Mouse (Mus musculus): ENCODE measurements at regions not wholly inside any gene's neighbourhood (a gene's known extent, or its start where the extent isn't known, plus 50 kb on each side); places are given as distances from the start of the nearest gene placed in this dataset.
"Not testable (repeated sequence)": the region's sequence is repeated elsewhere in the genome, so short reads cannot be mapped to it uniquely, and the experiment has no call there.

DNA sequence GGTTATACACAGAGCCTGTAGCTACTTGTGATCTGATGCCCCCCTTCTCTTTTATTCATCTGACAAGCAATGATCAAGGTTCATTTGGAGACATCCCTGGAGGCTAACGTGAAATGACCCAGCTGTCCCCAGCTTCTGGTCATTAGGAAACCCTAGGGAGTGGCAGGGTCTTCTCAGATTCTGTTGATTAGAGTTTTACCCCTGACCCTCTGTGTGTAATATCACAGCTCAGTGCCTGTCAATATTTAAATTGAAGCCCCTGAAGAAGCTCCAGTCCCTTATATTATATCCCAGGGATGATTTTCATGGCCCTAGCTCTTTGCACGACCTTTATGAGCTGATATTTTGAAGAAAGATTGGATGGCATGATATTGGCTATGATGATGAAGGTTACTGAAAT lies 508.5 kb upstream of the Igfbp7 start:
- H3K27ac ChIP-seq (ENCODE audit: low read depth, low read length), result no peak overlapping the region
- no peaks in the 10 kb centered on the region for H3K36me3 ChIP-seq (ENCODE audit: control insufficient read depth, insufficient read depth, low read length)
- H3K4me1 ChIP-seq (ENCODE audit: control insufficient read depth, insufficient read depth, low read depth, low read length), result no peaks in the 10 kb centered on the region
- no peak overlapping the region for H3K4me3 ChIP-seq (ENCODE audit: low read length)
- no peak overlapping the region for H3K9ac ChIP-seq (ENCODE audit: low read depth, low read length)
- H3K9me3 ChIP-seq (ENCODE audit: control insufficient read depth, low read length), result no peaks in the 10 kb centered on the region
- WGBS, result 53% methylated on average over 2 of the region's 2 CpGs
- no peaks in the 10 kb centered on the region for H3K27me3 ChIP-seq (replicated peaks; ENCODE audit: control insufficient read depth, insufficient read depth, low read length)
- no peak for ATAC-seq
- no peak overlapping the region for H3K4me2 ChIP-seq (ENCODE audit: low read length)

DNA sequence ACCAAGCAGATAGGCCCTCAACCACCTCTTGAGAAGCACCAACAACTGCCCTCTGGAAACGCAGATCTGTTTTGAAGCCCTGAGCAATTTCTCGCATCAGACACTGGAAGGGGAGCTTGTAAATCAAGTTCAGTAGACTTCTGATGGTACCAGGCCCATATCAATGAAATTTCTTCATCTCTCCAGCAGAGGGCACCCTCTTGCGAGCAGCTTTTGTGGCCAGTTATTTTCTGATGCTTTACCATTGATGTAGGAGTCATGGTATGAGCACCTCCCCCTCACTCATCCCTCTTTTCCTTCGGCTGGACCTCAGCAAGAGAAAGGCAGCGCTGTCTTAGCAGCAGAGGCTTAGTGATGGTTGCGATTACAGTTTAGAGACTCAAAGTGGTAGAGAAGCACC lies 501.4 kb upstream of the Igfbp7 start:
- no peak for ATAC-seq
- no peaks in the 10 kb centered on the region for H3K27me3 ChIP-seq (replicated peaks; ENCODE audit: control insufficient read depth, insufficient read depth, low read length)
- H3K9me3 ChIP-seq (ENCODE audit: control insufficient read depth, low read length), result no peaks in the 10 kb centered on the region
- H3K4me1 ChIP-seq (ENCODE audit: control insufficient read depth, insufficient read depth, low read depth, low read length), result no peaks in the 10 kb centered on the region
- no peak overlapping the region for H3K4me3 ChIP-seq (ENCODE audit: low read length)
- no peak overlapping the region for H3K27ac ChIP-seq (ENCODE audit: low read depth, low read length)
- H3K36me3 ChIP-seq (ENCODE audit: control insufficient read depth, insufficient read depth, low read length), result no peaks in the 10 kb centered on the region
- WGBS, result 55% methylated on average over 6 of the region's 6 CpGs
- no peak overlapping the region for H3K9ac ChIP-seq (ENCODE audit: low read depth, low read length)
- H3K4me2 ChIP-seq (ENCODE audit: low read length), result no peak overlapping the region

DNA sequence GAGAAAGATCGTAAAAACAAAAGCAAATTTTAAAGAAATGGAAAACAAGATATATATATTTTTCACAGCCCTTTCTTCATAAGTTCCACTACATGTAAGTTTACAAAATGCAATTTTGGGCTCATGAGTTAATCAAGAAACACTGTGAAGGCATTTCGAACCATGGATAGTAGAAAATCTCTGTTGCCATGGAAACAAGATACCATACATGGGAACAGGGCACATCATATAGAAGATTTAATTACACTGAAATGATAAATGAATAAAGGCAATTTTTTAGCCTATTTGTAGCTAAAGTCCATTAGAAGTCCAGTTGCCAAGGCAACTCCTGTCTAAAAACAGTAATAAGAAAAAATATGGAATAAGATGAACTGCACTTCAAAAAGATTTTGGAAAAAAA lies 484.2 kb upstream of the Igfbp7 start:
- not testable (repeated sequence) for H3K4me2 ChIP-seq (ENCODE audit: low read length); H3K36me3 ChIP-seq (ENCODE audit: control insufficient read depth, insufficient read depth, low read length); ATAC-seq; H3K27ac ChIP-seq (ENCODE audit: low read depth, low read length); H3K9me3 ChIP-seq (ENCODE audit: control insufficient read depth, low read length); H3K27me3 ChIP-seq (replicated peaks; ENCODE audit: control insufficient read depth, insufficient read depth, low read length); H3K9ac ChIP-seq (ENCODE audit: low read depth, low read length); H3K4me3 ChIP-seq (ENCODE audit: low read length); H3K4me1 ChIP-seq (ENCODE audit: control insufficient read depth, insufficient read depth, low read depth, low read length)
- 54% methylated on average over 2 of the region's 2 CpGs for WGBS

DNA sequence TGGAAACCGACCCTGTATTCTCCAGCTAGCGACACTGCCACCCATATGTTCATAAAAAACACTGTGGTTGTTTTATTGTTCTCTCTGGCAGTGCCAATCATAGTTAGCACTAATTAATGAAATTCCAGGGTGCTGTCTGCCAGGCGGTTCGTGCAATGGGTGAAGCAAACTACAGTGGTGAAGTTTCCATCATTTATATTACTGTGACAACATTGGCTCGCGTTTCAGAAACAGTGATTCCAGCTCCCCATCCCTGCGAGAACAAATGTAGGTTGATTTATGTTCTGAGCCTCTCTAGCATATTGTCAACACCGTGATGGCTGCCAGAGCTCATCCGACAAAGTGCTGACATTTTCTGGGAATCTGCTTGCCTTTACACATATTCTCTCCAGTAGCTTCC lies 480.7 kb upstream of the Igfbp7 start:
- 46% methylated on average over 9 of the region's 9 CpGs for WGBS
- no peaks in the 10 kb centered on the region for H3K27me3 ChIP-seq (replicated peaks; ENCODE audit: control insufficient read depth, insufficient read depth, low read length)
- no peak overlapping the region for H3K27ac ChIP-seq (ENCODE audit: low read depth, low read length)
- no peaks in the 10 kb centered on the region for H3K9me3 ChIP-seq (ENCODE audit: control insufficient read depth, low read length)
- H3K9ac ChIP-seq (ENCODE audit: low read depth, low read length), result no peak overlapping the region
- H3K4me2 ChIP-seq (ENCODE audit: low read length), result no peak overlapping the region
- ATAC-seq, result peak; percentile 73
- H3K4me1 ChIP-seq (ENCODE audit: control insufficient read depth, insufficient read depth, low read depth, low read length), result no peaks in the 10 kb centered on the region
- no peaks in the 10 kb centered on the region for H3K36me3 ChIP-seq (ENCODE audit: control insufficient read depth, insufficient read depth, low read length)
- H3K4me3 ChIP-seq (ENCODE audit: low read length), result no peak overlapping the region

DNA sequence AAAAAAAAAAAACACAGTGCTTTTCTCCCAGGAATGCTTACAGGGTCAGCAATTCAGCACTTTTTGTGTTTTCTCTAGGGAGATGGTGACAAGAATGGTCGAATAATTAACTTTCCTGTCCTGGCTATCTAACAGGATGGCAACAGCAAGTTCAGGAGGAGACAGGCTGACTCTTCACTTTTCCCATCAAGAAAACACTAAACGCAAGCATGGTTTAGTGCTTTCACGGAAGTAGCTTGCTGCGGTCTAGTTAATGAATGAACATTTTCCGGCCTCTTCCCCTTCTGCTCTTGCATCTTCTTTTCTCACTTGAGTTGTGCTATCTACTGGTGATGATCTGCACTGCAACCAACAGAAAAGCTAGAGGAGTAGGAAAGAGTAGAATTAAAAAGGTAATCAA lies 463.6 kb upstream of the Igfbp7 start:
- H3K36me3 ChIP-seq (ENCODE audit: control insufficient read depth, insufficient read depth, low read length), result no peaks in the 10 kb centered on the region
- no peaks in the 10 kb centered on the region for H3K9me3 ChIP-seq (ENCODE audit: control insufficient read depth, low read length)
- H3K27ac ChIP-seq (ENCODE audit: low read depth, low read length), result no peak overlapping the region
- no peak overlapping the region for H3K4me2 ChIP-seq (ENCODE audit: low read length)
- H3K4me1 ChIP-seq (ENCODE audit: control insufficient read depth, insufficient read depth, low read depth, low read length), result no peaks in the 10 kb centered on the region
- H3K9ac ChIP-seq (ENCODE audit: low read depth, low read length), result no peak overlapping the region
- WGBS, result 65% methylated on average over 5 of the region's 5 CpGs
- no peak overlapping the region for H3K4me3 ChIP-seq (ENCODE audit: low read length)
- no peak for ATAC-seq
- H3K27me3 ChIP-seq (replicated peaks; ENCODE audit: control insufficient read depth, insufficient read depth, low read length), result no peaks in the 10 kb centered on the region

DNA sequence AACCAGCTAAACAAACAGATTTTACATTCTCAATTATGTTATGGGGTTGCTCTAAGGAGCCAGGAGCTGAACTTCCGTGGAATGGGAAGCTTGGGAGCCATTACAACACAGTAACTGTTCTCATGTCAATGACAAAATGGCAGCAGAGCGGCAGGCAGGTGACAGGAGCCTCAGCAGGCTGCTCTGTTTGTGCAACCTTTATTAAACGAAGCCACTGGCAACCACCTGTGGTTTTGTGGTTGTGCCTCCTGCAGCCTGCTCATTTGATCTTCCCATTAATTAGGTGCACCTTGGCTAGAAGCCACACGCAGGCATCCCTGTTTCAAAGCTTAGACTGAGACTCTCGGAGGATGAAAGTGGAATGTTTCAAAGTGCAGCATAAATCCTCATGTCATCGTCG lies 457.5 kb upstream of the Igfbp7 start:
- Histone ChIP-seq H3K9me3 (ENCODE audit: control insufficient read depth, low read length) (no peaks in the 10 kb centered on the region), H3K4me2 (ENCODE audit: low read length) (no peak overlapping the region), H3K9ac (ENCODE audit: low read depth, low read length) (no peak overlapping the region), H3K4me1 (ENCODE audit: control insufficient read depth, insufficient read depth, low read depth, low read length) (no peaks in the 10 kb centered on the region), H3K27me3 (replicated peaks; ENCODE audit: control insufficient read depth, insufficient read depth, low read length) (no peaks in the 10 kb centered on the region), H3K27ac (ENCODE audit: low read depth, low read length) (no peak overlapping the region), H3K36me3 (ENCODE audit: control insufficient read depth, insufficient read depth, low read length) (no peaks in the 10 kb centered on the region), H3K4me3 (ENCODE audit: low read length) (no peak overlapping the region)
- no peak; the same call in 1 of the 2 replicates for ATAC-seq
- 52% methylated on average over 7 of the region's 7 CpGs for WGBS

DNA sequence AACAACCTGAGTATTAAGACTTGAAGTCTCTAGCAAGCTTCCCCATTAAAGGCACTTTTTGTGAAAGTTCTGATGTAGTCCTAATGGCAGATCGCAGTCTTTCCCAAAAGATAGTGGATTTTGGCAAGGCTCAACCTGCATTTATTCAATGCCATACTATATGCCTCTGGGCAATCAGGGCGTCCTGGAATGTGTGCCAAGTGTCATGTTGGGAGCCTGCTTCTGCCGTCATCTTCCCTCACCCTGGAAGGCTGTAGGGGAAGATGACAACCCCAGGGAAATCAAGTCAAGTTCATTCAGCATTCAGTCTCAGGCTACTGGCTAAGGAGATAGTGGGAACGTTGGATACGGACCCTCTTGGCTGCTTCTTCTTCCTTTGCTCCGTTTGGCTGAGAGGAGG lies 447.4 kb upstream of the Igfbp7 start:
- Histone ChIP-seq H3K27ac (ENCODE audit: low read depth, low read length) (no peak overlapping the region), H3K4me3 (ENCODE audit: low read length) (no peak overlapping the region), H3K36me3 (ENCODE audit: control insufficient read depth, insufficient read depth, low read length) (no peaks in the 10 kb centered on the region), H3K4me2 (ENCODE audit: low read length) (no peak overlapping the region), H3K9ac (ENCODE audit: low read depth, low read length) (no peak overlapping the region), H3K27me3 (replicated peaks; ENCODE audit: control insufficient read depth, insufficient read depth, low read length) (no peaks in the 10 kb centered on the region), H3K9me3 (ENCODE audit: control insufficient read depth, low read length) (no peaks in the 10 kb centered on the region), H3K4me1 (ENCODE audit: control insufficient read depth, insufficient read depth, low read depth, low read length) (no peaks in the 10 kb centered on the region; the same call in 1 of the 2 replicates)
- 0 out of 2 replicates have a peak, but pooled peaks have one; percentile 34 for ATAC-seq
- WGBS, result 58% methylated on average over 6 of the region's 6 CpGs

DNA sequence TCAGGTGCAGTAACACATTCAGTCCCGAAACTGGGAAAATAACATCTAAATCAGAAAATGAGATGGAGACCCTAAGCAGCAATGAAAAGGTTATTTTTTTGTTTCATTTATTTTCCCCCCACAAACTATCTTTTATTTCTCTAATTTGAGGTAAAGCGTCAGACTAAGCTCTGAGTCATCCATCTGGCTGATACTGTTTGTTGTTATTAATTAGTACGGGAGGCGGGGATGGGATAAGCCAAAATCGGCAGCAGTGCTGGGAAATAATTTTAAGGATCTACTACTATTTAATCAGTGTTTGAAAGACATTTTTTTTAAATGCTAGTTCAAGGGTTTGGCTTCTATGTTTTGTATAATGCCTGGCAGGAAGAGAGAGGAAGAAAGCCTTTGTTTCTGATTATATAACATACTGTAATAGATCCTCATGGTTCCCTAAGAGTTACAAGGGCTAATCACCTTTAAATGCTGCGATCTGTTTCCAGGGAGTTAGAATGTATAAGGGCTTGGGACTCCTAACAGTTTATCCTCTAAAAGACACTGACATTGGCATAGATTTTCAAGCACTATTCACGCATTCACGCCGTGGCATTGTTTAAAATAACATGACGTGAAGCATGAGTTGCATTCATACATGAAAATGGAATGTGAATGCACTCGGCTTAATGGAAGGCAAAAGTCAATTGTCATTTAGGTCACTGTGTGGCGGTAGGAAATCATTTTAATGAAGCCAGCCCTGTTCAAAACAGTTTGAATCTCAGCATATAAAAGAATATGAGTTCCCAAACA lies 446.4 kb upstream of the Igfbp7 start:
- WGBS, result 45% methylated on average over 12 of the region's 12 CpGs
- H3K4me3 ChIP-seq (ENCODE audit: low read length), result no peak overlapping the region
- no peaks in the 10 kb centered on the region for H3K27me3 ChIP-seq (replicated peaks; ENCODE audit: control insufficient read depth, insufficient read depth, low read length)
- H3K4me1 ChIP-seq (ENCODE audit: control insufficient read depth, insufficient read depth, low read depth, low read length), result no peaks in the 10 kb centered on the region; the same call in 1 of the 2 replicates
- ATAC-seq, result peak; percentile 41; the same call in 1 of the 2 replicates
- no peak overlapping the region for H3K27ac ChIP-seq (ENCODE audit: low read depth, low read length)
- H3K9ac ChIP-seq (ENCODE audit: low read depth, low read length), result no peak overlapping the region
- H3K36me3 ChIP-seq (ENCODE audit: control insufficient read depth, insufficient read depth, low read length), result no peaks in the 10 kb centered on the region
- no peak overlapping the region for H3K4me2 ChIP-seq (ENCODE audit: low read length)
- H3K9me3 ChIP-seq (ENCODE audit: control insufficient read depth, low read length), result no peaks in the 10 kb centered on the region

DNA sequence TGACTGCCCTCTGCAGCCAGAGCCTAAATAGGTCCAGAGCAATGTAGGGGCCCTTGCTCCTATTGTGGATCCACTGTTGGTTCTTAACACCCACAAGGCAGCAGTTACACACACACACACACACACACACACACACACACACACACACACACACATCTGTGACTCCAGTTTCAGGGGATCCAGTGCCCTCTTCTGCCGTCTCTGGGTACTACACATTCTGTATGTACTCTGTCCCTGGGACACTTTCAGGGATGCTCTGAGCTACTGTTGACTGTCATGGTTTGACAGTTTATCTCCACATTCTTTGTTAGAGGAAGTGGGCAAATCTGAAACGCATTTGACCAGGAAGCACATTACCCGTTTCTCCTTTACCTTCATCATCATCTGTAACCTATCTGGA lies 443.8 kb upstream of the Igfbp7 start:
- no peaks in the 10 kb centered on the region for H3K9me3 ChIP-seq (ENCODE audit: control insufficient read depth, low read length)
- no peak overlapping the region for H3K4me3 ChIP-seq (ENCODE audit: low read length)
- no peak overlapping the region for H3K27ac ChIP-seq (ENCODE audit: low read depth, low read length)
- ATAC-seq, result no peak
- H3K4me1 ChIP-seq (ENCODE audit: control insufficient read depth, insufficient read depth, low read depth, low read length), result no peaks in the 10 kb centered on the region; the same call in 1 of the 2 replicates
- no peak overlapping the region for H3K4me2 ChIP-seq (ENCODE audit: low read length)
- no peak overlapping the region for H3K9ac ChIP-seq (ENCODE audit: low read depth, low read length)
- H3K36me3 ChIP-seq (ENCODE audit: control insufficient read depth, insufficient read depth, low read length), result no peaks in the 10 kb centered on the region
- no peaks in the 10 kb centered on the region for H3K27me3 ChIP-seq (replicated peaks; ENCODE audit: control insufficient read depth, insufficient read depth, low read length)
- 93% methylated on average over 3 of the region's 3 CpGs for WGBS

Measured in hindbrain, embryonic 16.5 days (tissue).